Comparison of ENCODE assay signal across 9 mouse cellular contexts in genomic region chr11:17306007-17306891, GRCm38 (mm10). TPM values are rescaled to one million over a fixed set of nuclear protein-coding genes. Genes with fewer than 3 reads are reported as not detected.
A peak's percentile ranks its signal among the peaks of the same experiment; 100 is the strongest.
DNase-seq lines count a peak whose midpoint lies in the region; ATAC-seq lines count a peak whose summit lies in the region.
"Had no signal": no experiment of that assay in that cellular context is flagged by ENCODE, and none has a peak within 500 bp of the region (broad histone marks: within the 10 kb centered on the region; RNA-seq: fewer than 3 reads in every experiment).

No protein-coding gene starts in this region.

- DNase-seq in adrenal gland, adult (ENCODE audit: inconsistent age in 2 of 2, low spot score in 1 of 2), result peak; percentile 42 to 72
- no peak for DNase-seq in adrenal gland, postnatal 4 days (ENCODE audit: low spot score in 2 of 2)
- DNase-seq in Muller cell, postnatal 12 days (ENCODE audit: inconsistent ontology term), result peak; percentile 91
- DNase-seq in layer of hippocampus, adult 18-20 months (ENCODE audit: low spot score in 2 of 2), result peak; percentile 16 to 59
- DNase-seq in lung, postnatal 36 days, result peak; percentile 20
- DNase-seq in thymus, postnatal 10 days (ENCODE audit: low spot score in 2 of 2), result no peak

- H3K27ac ChIP-seq in forebrain, embryonic 16.5 days (ENCODE audit: low read length), result no peak overlapping the region
- H3K27ac ChIP-seq: limb, embryonic 12.5 days had no signal

- H3K36me3 ChIP-seq in forebrain, embryonic 16.5 days (ENCODE audit: control insufficient read depth, insufficient read depth), result no peaks in the 10 kb centered on the region
- H3K36me3 ChIP-seq: limb, embryonic 12.5 days had no signal

- H3K4me3 ChIP-seq in forebrain, embryonic 16.5 days (replicated peaks; ENCODE audit: low read length), result no peak overlapping the region
- H3K4me3 ChIP-seq: limb, embryonic 12.5 days had no signal

- H3K27me3 ChIP-seq in forebrain, embryonic 16.5 days (replicated peaks; ENCODE audit: control insufficient read depth, insufficient read depth, low read length), result peaks cover 3% of the 10 kb centered on the region; the same call in 1 of the 2 replicates
- H3K27me3 ChIP-seq: limb, embryonic 12.5 days had no signal

- no peak overlapping the region for H3K4me2 ChIP-seq in forebrain, embryonic 16.5 days (ENCODE audit: low read length)
- H3K4me2 ChIP-seq: limb, embryonic 12.5 days had no signal

- no peaks in the 10 kb centered on the region for H3K9me3 ChIP-seq in forebrain, embryonic 16.5 days (ENCODE audit: control insufficient read depth, low read length)
- H3K9me3 ChIP-seq: limb, embryonic 12.5 days had no signal

- H3K9ac ChIP-seq in forebrain, embryonic 16.5 days (replicated peaks; ENCODE audit: low read depth, low read length), result no peak overlapping the region
- H3K9ac ChIP-seq: limb, embryonic 12.5 days had no signal

- ATAC-seq in forebrain, embryonic 16.5 days, result peak; percentile 95
- ATAC-seq in inflammation-experienced regulatory T-cells, adult 6 months, result no peak

- peaks cover 8% of the 10 kb centered on the region; the same call in 1 of the 2 replicates for H3K4me1 ChIP-seq in forebrain, embryonic 16.5 days (replicated peaks; ENCODE audit: control insufficient read depth, insufficient read depth, low read length)
- H3K4me1 ChIP-seq: limb, embryonic 12.5 days had no signal

- 25% methylated on average over 8 of the region's 8 CpGs for WGBS in forebrain, embryonic 16.5 days

RNA-seq across cellular contexts. Expression of gene C1d, which starts 48.9 kb away (rescaled TPM):
- 10 to 100 TPM; 68.4 to 71.9 TPM for total RNA-seq in adrenal gland, postnatal 4 days (2021)
- polyA plus RNA-seq in forebrain, embryonic 16.5 days (2015; fragmentation: Nextera tagmentation; extraction: Ambion mirVana), result 107 and 111 TPM in 2 replicates
- 10 to 100 TPM; 47.6 to 49.3 TPM for total RNA-seq in layer of hippocampus, adult 18-20 months (2021)
- polyA plus RNA-seq in inflammation-experienced regulatory T-cells, adult 6 months (2017; shearing (Covaris generic)), result 100 to 1,000 TPM in 2 of 3 experiments, 10 to 100 TPM in 1; 93.6 to 124 (median 122) TPM

Comparison
In these comparisons a context has a peak if more than half of its experiments do, and no peak if none do; other contexts are left out.
1. DNase-seq: peak in adrenal gland, adult (2 of 2), Muller cell, postnatal 12 days (single experiment), layer of hippocampus, adult 18-20 months (2 of 2) and lung, postnatal 36 days (single experiment); none in adrenal gland, postnatal 4 days (0 of 2) and thymus, postnatal 10 days (0 of 2).